Mouse (Mus musculus) bone marrow, adult 2 months (tissue): ENCODE results near the gene Pakap. TPM values are rescaled to one million over a fixed set of nuclear protein-coding genes. Genes with fewer than 3 reads are reported as not detected.

Experiments
- H3K27ac ChIP-seq: fragments of 200-500 bp; 2 replicates; pipeline ENCODE4 v1.5.1; 2012; ENCODE audit warnings: low read depth, mild to moderate bottlenecking, control low read depth, inconsistent platforms, low read length; ENCODE audit not compliant: control insufficient read depth, poor library complexity, insufficient read depth
- H3K4me1 ChIP-seq: fragments of 200-500 bp; 2 replicates; pipeline ENCODE4 v1.6.1; 2011; ENCODE audit warnings: low read length; ENCODE audit not compliant: control insufficient read depth, insufficient read depth
- H3K4me3 ChIP-seq: fragments of 200-500 bp; replicated peaks from 2 replicates; pipeline ENCODE3; 2011; ENCODE audit warnings: mild to moderate bottlenecking, low read depth, low read length, control low read depth; ENCODE audit not compliant: control insufficient read depth
- CTCF ChIP-seq: fragments of 200-500 bp; IDR thresholded peaks from 2 replicates; pipeline ENCODE4 v1.5.1; 2011; ENCODE audit warnings: low read length, control low read depth; ENCODE audit not compliant: control insufficient read depth, insufficient read depth
- POLR2A ChIP-seq: fragments of 200-500 bp; IDR thresholded peaks from 2 replicates; pipeline ENCODE4 v1.6.1; 2011; ENCODE audit warnings: low read depth, mild to moderate bottlenecking, control low read depth, low read length, borderline replicate concordance; ENCODE audit not compliant: control insufficient read depth
- WGBS: fragments of 180-500 bp; shearing (Covaris S2); methylation state at CpG from one replicate; pipeline ENCODE4 v1.1.7; 2018; 5-methylcytosine and 5-hydroxymethylcytosine counted together
- polyA plus RNA-seq: library from polyadenylated mRNA; stranded (reverse); fragments of >200 nt; gene quantifications from 2 replicates; pipeline ENCODE4 v1.2.4, GENCODE M21; 2011; ENCODE audit warnings: low replicate concordance; ENCODE audit not compliant: missing spikeins, insufficient read depth, insufficient read length

The Pakap gene
- polyA plus RNA-seq, 1 experiment: 1.9 TPM

- H3K27ac ChIP-seq: no peak overlapping the region
- TF ChIP-seq POLR2A (no peak), CTCF (no peak)
- no peaks in the 10 kb centered on the region for H3K4me1 ChIP-seq
- WGBS: 4% methylated on average over 33 of the region's 33 CpGs
- H3K4me3 ChIP-seq: peak overlapping the region; percentile 31
These were observed 214.8 kb downstream of the Pakap start for GRCm38 (mm10) chr4:57782549-57783390.

- Histone ChIP-seq H3K4me1 (no peaks in the 10 kb centered on the region), H3K4me3 (no peak overlapping the region), H3K27ac (no peak overlapping the region)
- 59% methylated on average over 9 of the region's 9 CpGs for WGBS
- TF ChIP-seq POLR2A (no peak), CTCF (no peak)
These were observed 215.4 kb downstream of the Pakap start for GRCm38 (mm10) chr4:57783391-57783770.

GRCm38 (mm10) chr4:57783853-57784600 is 216.0 kb downstream of the Pakap start:
- H3K4me1 ChIP-seq: no peaks in the 10 kb centered on the region
- H3K27ac ChIP-seq: no peak overlapping the region
- H3K4me3 ChIP-seq: no peak overlapping the region
- TF ChIP-seq POLR2A (no peak), CTCF (no peak)
- WGBS: 83% methylated on average over 11 of the region's 11 CpGs

GRCm38 (mm10) chr4:57788709-57789108 is 220.7 kb downstream of the Pakap start:
- TF ChIP-seq CTCF: peak; percentile 37; the same call in 1 of the 2 replicates
- no peak for TF ChIP-seq POLR2A
- H3K4me1 ChIP-seq: no peaks in the 10 kb centered on the region
- 61% methylated on average over 5 of the region's 5 CpGs for WGBS

GRCm38 (mm10) chr4:57789118-57789517 is 221.1 kb downstream of the Pakap start:
- Histone ChIP-seq H3K4me1 (no peaks in the 10 kb centered on the region), H3K27ac (no peak overlapping the region), H3K4me3 (no peak overlapping the region)
- TF ChIP-seq POLR2A (no peak), CTCF (no peak)

More at GRCm38 (mm10) chr4:57788709-57789108, 220.7 kb downstream of the Pakap start:
- Histone ChIP-seq H3K4me3 (no peak overlapping the region), H3K27ac (no peak overlapping the region)

- H3K4me1 ChIP-seq: no peaks in the 10 kb centered on the region; the same call in 1 of the 2 replicates
- H3K4me3 ChIP-seq: no peak overlapping the region
- TF ChIP-seq POLR2A (no peak), CTCF (no peak)
- H3K27ac ChIP-seq: no peak overlapping the region
- 72% methylated on average over 8 of the region's 8 CpGs for WGBS
These were observed 226.0 kb downstream of the Pakap start for GRCm38 (mm10) chr4:57793989-57794388.

GRCm38 (mm10) chr4:57794547-57794946 is 226.6 kb downstream of the Pakap start:
- Histone ChIP-seq H3K4me1 (no peaks in the 10 kb centered on the region; the same call in 1 of the 2 replicates), H3K27ac (no peak overlapping the region), H3K4me3 (no peak overlapping the region)
- TF ChIP-seq POLR2A (no peak), CTCF (no peak)
- WGBS: 54% methylated on average over 3 of the region's 3 CpGs

GRCm38 (mm10) chr4:57797548-57798285 is 229.7 kb downstream of the Pakap start:
- Histone ChIP-seq H3K4me1 (no peaks in the 10 kb centered on the region; the same call in 1 of the 2 replicates), H3K27ac (no peak overlapping the region), H3K4me3 (no peak overlapping the region)
- TF ChIP-seq CTCF (no peak), POLR2A (no peak)
- WGBS: 33% methylated on average over 9 of the region's 9 CpGs
